Mouse (Mus musculus) hindbrain, postnatal 0 days (tissue): ENCODE measurements around the gene Mtmr1. TPM values are rescaled to one million over a fixed set of nuclear protein-coding genes. Genes with fewer than 3 reads are reported as not detected.

Experiments
- ATAC-seq: fragments of 200-750 bp; cut with Nextera tagmentation; 2 replicates; pipeline ENCODE4 v1.8.0; 2017; ENCODE audit warnings: mild to moderate bottlenecking, moderate TSS enrichment, moderate library complexity
- DNase-seq: peaks from one replicate; pipeline ENCODE4 v3.0.0-alpha.2; 2015; ENCODE audit warnings: low spot score
- H3K27ac ChIP-seq: fragments of 300-500 bp; sonication (generic); 2 replicates; pipeline ENCODE4 v1.5.1; 2014; ENCODE audit warnings: mild to moderate bottlenecking
- H3K27me3 ChIP-seq: fragments of 300-500 bp; sonication (generic); 2 replicates; pipeline ENCODE4 v1.6.1; 2014; ENCODE audit warnings: low read length, mixed read lengths; ENCODE audit not compliant: insufficient read depth
- H3K36me3 ChIP-seq: fragments of 300-500 bp; sonication (generic); 2 replicates; pipeline ENCODE4 v1.6.1; 2014; ENCODE audit warnings: low read length, mixed read lengths; ENCODE audit not compliant: insufficient read depth
- H3K4me1 ChIP-seq: fragments of 300-500 bp; sonication (generic); 2 replicates; pipeline ENCODE4 v1.6.1; 2014; ENCODE audit warnings: antibody characterized with exemption, low read length, mixed read lengths; ENCODE audit not compliant: insufficient read depth
- H3K4me2 ChIP-seq: fragments of 300-500 bp; sonication (generic); 2 replicates; pipeline ENCODE4 v1.6.1; 2014; ENCODE audit warnings: low read depth, mild to moderate bottlenecking, low read length, moderate library complexity, mixed read lengths
- H3K4me3 ChIP-seq: fragments of 300-500 bp; sonication (generic); 2 replicates; pipeline ENCODE4 v1.5.1; 2014; ENCODE audit warnings: low read length
- H3K9ac ChIP-seq: fragments of 300-500 bp; sonication (generic); replicated peaks from 2 replicates; pipeline ENCODE4 v1.6.1; 2014; ENCODE audit warnings: mild to moderate bottlenecking, low read length, moderate library complexity, mixed read lengths
- H3K9me3 ChIP-seq: fragments of 300-500 bp; sonication (generic); 2 replicates; pipeline ENCODE4 v1.6.1; 2016; ENCODE audit warnings: low read length, mixed read lengths
- CTCF ChIP-seq: IDR thresholded peaks from 2 replicates; pipeline ENCODE4 v1.5.1; 2016; ENCODE audit warnings: antibody characterized with exemption, control low read depth, low read depth
- WGBS: fragments of 180-500 bp; shearing (Covaris S2); extraction: QIAGEN DNeasy Blood & Tissue Kit; methylation state at CpG from one replicate; pipeline ENCODE4 v1.1.7; 2014; 5-methylcytosine and 5-hydroxymethylcytosine counted together
- polyA plus RNA-seq: library from polyadenylated mRNA; unstranded; fragments of >200 nt; fragmentation: Nextera tagmentation; extraction: Ambion mirVana; gene quantifications from 2 replicates; pipeline ENCODE4 v1.2.1, GENCODE M21; 2015
- total RNA-seq: library from RNA; depleted of rRNA; stranded (reverse); fragments of >200 nt; gene quantifications from 2 replicates; pipeline ENCODE4 v1.2.3, GENCODE M21; 2014

Gene Mtmr1
- total and polyA plus RNA-seq, 2 experiments from 2014 or later: 10.7 to 42.7 TPM

- no peak overlapping the region for H3K4me2 ChIP-seq
- H3K27me3 ChIP-seq: no peaks in the 10 kb centered on the region
- ATAC-seq (no peak), DNase-seq (peak; percentile 10)
- no peak overlapping the region for H3K9ac ChIP-seq
- no peak for TF ChIP-seq CTCF
- 44% methylated on average over 8 of the region's 8 CpGs for WGBS
- no peaks in the 10 kb centered on the region for H3K9me3 ChIP-seq
- H3K27ac ChIP-seq: no peak overlapping the region
- H3K36me3 ChIP-seq: no peaks in the 10 kb centered on the region
- no peak overlapping the region for H3K4me3 ChIP-seq
- H3K4me1 ChIP-seq: no peaks in the 10 kb centered on the region
Measured at GRCm38 (mm10) chrX:71434860-71435259, 70.3 kb downstream of the Mtmr1 start.

GRCm38 (mm10) chrX:71435542-71435941, 71.0 kb downstream of the Mtmr1 start:
- no peak overlapping the region for H3K4me2 ChIP-seq
- whole genome bisulfite sequencing: 88% methylated on average over 2 of the region's 2 CpGs
- DNase-seq (no peak), ATAC-seq (no peak)
- no peaks in the 10 kb centered on the region for H3K9me3 ChIP-seq
- no peaks in the 10 kb centered on the region for H3K36me3 ChIP-seq
- H3K27me3 ChIP-seq: no peaks in the 10 kb centered on the region
- no peak overlapping the region for H3K4me3 ChIP-seq
- TF ChIP-seq CTCF: no peak
- H3K9ac ChIP-seq: no peak overlapping the region
- H3K27ac ChIP-seq: no peak overlapping the region
- no peaks in the 10 kb centered on the region for H3K4me1 ChIP-seq

GRCm38 (mm10) chrX:71439473-71439872, 74.9 kb downstream of the Mtmr1 start:
- ATAC-seq: no peak
- no peak for TF ChIP-seq CTCF
- Histone ChIP-seq H3K4me3 (no peak overlapping the region), H3K36me3 (no peaks in the 10 kb centered on the region), H3K9me3 (no peaks in the 10 kb centered on the region), H3K9ac (no peak overlapping the region), H3K4me2 (no peak overlapping the region), H3K27ac (no peak overlapping the region), H3K4me1 (no peaks in the 10 kb centered on the region), H3K27me3 (no peaks in the 10 kb centered on the region)
- DNase-seq: no peak
- WGBS: 88% methylated on average over 6 of the region's 6 CpGs

- no peak for TF ChIP-seq CTCF
- WGBS: 88% methylated on average over 5 of the region's 5 CpGs
- Histone ChIP-seq H3K4me3 (no peak overlapping the region), H3K9me3 (no peaks in the 10 kb centered on the region), H3K27ac (no peak overlapping the region), H3K27me3 (no peaks in the 10 kb centered on the region), H3K4me2 (no peak overlapping the region), H3K4me1 (no peaks in the 10 kb centered on the region), H3K36me3 (no peaks in the 10 kb centered on the region), H3K9ac (no peak overlapping the region)
- DNase-seq (no peak), ATAC-seq (no peak)
Measured at GRCm38 (mm10) chrX:71442916-71443315, 78.4 kb downstream of the Mtmr1 start.

GRCm38 (mm10) chrX:71456078-71456737, 91.6 kb downstream of the Mtmr1 start:
- no peaks in the 10 kb centered on the region for H3K27me3 ChIP-seq
- ATAC-seq (no peak), DNase-seq (peak; percentile 3)
- no peak overlapping the region for H3K27ac ChIP-seq
- TF ChIP-seq CTCF: no peak
- no peaks in the 10 kb centered on the region for H3K4me1 ChIP-seq
- no peak overlapping the region for H3K4me2 ChIP-seq
- H3K9me3 ChIP-seq: no peaks in the 10 kb centered on the region
- no peak overlapping the region for H3K4me3 ChIP-seq
- WGBS: 55% methylated on average over 6 of the region's 6 CpGs
- H3K9ac ChIP-seq: no peak overlapping the region
- no peaks in the 10 kb centered on the region for H3K36me3 ChIP-seq

- Histone ChIP-seq H3K27me3 (no peaks in the 10 kb centered on the region), H3K4me3 (no peak overlapping the region), H3K36me3 (no peaks in the 10 kb centered on the region), H3K4me2 (no peak overlapping the region), H3K9me3 (no peaks in the 10 kb centered on the region), H3K4me1 (no peaks in the 10 kb centered on the region), H3K27ac (no peak overlapping the region), H3K9ac (no peak overlapping the region)
- no peak for TF ChIP-seq CTCF
- ATAC-seq: no peak
- no peak for DNase-seq
- WGBS: 76% methylated on average over 7 of the region's 7 CpGs
Measured at GRCm38 (mm10) chrX:71464138-71464826, 99.7 kb downstream of the Mtmr1 start.

- Histone ChIP-seq H3K9me3 (no peaks in the 10 kb centered on the region), H3K4me2 (no peak overlapping the region), H3K27me3 (no peaks in the 10 kb centered on the region), H3K27ac (no peak overlapping the region), H3K36me3 (no peaks in the 10 kb centered on the region), H3K4me3 (no peak overlapping the region), H3K9ac (no peak overlapping the region), H3K4me1 (no peaks in the 10 kb centered on the region)
- WGBS: 91% methylated on average over 1 of the region's 1 CpGs
- TF ChIP-seq CTCF: no peak
- ATAC-seq: no peak
- no peak for DNase-seq
Measured at GRCm38 (mm10) chrX:71465417-71465816, 100.9 kb downstream of the Mtmr1 start.
